Mouse (Mus musculus) inflammation-experienced regulatory T-cells, adult 16 weeks (primary cell): ENCODE results near the gene Sult3a1. TPM values are rescaled to one million over a fixed set of nuclear protein-coding genes. Genes with fewer than 3 reads are reported as not detected.

Experiments
- polyA plus RNA-seq: library from polyadenylated mRNA; unstranded; fragments of 100-300 nt; shearing (Covaris generic); gene quantifications from one replicate; pipeline ENCODE4 v1.2.1, GENCODE M21; 2017

The Sult3a1 gene
- not detected for polyA plus RNA-seq

GRCm38 (mm10) chr10:33857421-33857820 is at the start of gene Sult3a1:
Gene Sult3a1 (plus strand): TSS chr10:33857721.

GRCm38 (mm10) chr10:33904530-33905481 is 47.3 kb downstream of the Sult3a1 start, which contains the start of gene Rsph4a:
Gene Rsph4a (plus strand): TSS chr10:33905111.

Other genes with a start within 250 kb of the Sult3a1 start
- not detected for gene Clvs2, start 233.0 kb upstream of the Sult3a1 start, polyA plus RNA-seq
- not detected for gene Sult3a2, start 71.0 kb upstream of the Sult3a1 start, polyA plus RNA-seq
- not detected for gene Rsph4a, start 47.4 kb downstream of the Sult3a1 start, polyA plus RNA-seq
- gene Zup1, start 93.5 kb downstream of the Sult3a1 start, polyA plus RNA-seq, result 74.1 TPM
- gene Rwdd1, start 161.9 kb downstream of the Sult3a1 start, polyA plus RNA-seq, result 81.0 TPM
- not detected for gene Trappc3l, start 179.9 kb downstream of the Sult3a1 start, polyA plus RNA-seq
- gene Calhm4, start 186.6 kb downstream of the Sult3a1 start, polyA plus RNA-seq, result not detected
- not detected for gene Calhm5, start 238.8 kb downstream of the Sult3a1 start, polyA plus RNA-seq